Mouse (Mus musculus) lung, postnatal 14 days (tissue): ENCODE data around the gene Rab11fip5.

Source experiments
- DNase-seq: peaks from one replicate; pipeline ENCODE4 v3.0.0; 2021

Gene Rab11fip5

DNA sequence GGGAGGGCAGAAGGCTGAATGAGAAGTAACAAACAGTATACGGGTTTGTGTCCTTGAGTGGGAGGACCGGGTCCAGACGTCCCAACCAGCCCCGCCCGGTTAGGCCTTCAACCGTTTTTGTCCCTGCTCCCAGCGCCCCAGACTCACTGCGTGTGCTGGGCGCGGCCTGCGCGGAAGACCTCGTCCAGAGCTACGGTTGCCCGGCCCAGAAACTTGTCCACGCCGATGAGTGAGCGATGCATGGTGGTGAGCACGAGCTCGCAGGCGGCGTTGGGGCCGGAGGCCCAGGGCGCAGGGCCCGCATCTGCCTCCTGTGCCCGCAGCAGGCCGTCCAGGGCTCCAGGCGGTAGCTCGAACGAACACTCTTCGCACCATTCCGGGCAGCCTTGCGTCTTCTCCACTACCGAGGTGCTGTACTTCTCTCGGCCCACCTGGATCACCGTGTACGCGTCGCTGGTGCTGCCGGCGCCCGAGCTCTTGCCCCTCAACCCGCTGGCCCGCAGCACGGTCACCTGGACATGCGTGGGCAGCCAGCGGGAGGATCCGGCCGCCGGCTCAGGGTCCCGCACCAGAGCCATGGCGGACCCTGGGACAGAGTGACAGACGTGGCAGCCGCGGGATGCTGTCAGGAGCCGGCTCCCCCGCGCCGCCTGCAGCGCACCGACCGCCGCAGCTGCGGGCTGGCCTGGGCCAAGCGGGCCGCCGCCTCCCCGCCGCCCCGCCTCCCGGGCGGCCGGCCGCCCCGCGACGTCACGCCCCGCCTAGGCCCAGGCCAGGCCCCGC lies at the start of gene Rab11fip5:
Gene Rab11fip5, minus strand, starts transcription at position 684 of the 783 bp plus-strand sequence.
- DNase-seq, result peak; percentile 39

DNA sequence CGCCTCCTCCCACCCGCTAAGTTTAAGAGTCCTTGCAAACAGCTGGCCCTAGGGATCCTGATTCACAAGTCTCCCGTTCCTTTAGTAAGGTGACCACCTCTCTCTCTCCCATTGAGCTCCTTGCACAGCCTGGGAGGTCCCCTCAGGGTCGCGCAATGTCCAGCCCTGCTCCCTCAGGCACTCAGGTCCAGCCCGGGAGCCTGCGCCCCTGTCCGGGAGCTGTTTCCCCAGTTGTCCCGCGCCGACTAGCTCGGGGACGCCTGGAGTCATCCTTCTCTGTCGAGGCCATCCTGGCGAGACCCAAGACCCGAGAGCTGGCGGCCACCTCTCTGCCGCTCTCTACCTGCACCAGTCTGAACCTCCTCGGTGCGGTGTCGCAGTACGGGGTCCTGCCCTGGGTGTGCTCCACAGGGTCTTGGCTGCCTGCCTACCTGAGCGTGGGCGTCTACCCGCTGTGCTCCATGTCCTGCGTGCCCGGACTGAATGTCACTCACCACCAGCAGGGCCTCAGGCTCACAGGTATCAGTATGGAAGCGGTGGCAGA lies 49.5 kb upstream of the Rab11fip5 start, which contains the start of gene Noto:
Gene Noto, plus strand, starts transcription at position 51 of the 544 bp plus-strand sequence.
- DNase-seq, result no peak

DNA sequence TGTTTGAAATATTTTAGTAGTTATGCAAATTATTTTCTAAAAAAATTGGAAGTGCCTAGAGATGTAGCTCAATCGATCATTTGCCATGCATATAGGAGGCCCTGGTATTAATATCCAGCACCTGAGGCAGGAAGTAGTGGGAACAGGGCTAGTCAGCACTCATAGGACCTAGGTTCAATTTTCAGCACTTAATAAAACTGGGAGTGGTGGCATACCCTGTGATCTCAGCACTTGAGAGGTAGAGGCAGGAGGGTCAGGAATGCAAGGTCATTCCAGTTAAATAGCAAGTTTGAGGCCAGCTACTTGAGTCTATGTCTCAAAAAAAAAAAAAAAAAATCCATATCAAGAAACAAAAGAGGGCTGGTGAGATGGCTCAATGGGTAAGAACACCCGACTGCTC lies 44.7 kb upstream of the Rab11fip5 start:
- no peak for DNase-seq

DNA sequence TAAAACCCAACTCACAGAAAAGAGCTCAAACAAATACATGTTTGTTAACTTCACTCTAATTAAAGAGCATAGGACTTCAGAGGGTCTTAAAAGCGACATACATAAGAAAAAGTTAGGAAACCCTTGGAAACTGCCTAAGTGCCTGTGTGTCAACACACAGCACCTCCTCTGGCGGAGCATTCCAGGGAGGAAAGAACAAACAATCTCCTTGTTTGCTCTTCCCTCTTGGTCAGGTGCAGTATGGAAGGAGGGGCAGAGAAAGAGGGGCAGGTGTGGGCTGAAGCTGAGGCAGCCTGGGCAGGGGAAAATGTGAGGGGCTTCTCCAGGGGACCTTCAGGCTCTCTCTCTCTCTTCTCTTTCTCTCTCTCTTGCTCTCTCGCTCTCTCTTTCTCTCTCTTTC lies 41.4 kb upstream of the Rab11fip5 start:
- DNase-seq, result peak; percentile 20

DNA sequence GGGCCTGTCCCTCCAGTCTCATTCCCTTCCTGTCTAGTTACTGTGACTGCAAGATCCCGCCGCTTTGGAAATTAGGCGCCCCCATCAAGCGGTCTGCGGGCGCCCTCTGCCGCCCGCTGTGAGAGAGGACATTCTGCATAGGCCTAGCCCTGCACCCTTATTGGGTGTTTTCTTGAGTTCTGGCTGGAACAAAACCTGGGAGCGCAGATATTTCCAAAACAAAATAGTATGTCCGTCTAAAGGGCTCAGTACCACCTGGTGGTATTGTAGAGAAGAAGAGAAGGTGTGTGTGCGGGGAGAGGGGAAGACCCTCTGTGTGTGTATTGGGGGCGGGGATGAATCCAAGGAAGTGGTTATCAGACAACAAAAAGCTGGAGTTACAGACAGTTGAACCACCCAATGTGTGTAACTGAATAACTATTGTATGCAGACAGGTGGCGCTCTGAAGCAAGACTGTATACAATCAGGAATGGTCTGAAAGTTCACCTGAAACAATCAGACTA lies 36.4 kb upstream of the Rab11fip5 start:
- peak; percentile 69 for DNase-seq

DNA sequence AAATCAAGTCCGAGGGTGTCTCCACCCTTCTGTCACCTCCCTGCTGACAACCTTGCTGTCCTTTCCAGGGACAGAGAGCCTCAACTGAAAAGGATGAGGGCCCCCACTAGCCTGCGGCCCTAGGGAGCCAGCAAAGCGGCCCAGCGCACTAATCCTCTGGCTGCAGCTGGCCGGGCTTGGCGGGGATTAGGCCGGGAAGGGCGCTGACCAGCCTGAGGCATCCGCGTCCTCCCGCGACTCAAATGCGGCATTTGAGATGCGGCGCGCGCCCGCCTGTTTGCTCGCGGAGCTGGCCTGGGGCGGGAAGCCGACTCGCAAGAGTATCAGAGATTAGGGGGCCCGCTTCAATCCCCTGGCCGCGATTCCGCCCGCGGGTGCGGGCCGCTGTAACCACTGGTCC lies 34.6 kb upstream of the Rab11fip5 start:
- no peak for DNase-seq

DNA sequence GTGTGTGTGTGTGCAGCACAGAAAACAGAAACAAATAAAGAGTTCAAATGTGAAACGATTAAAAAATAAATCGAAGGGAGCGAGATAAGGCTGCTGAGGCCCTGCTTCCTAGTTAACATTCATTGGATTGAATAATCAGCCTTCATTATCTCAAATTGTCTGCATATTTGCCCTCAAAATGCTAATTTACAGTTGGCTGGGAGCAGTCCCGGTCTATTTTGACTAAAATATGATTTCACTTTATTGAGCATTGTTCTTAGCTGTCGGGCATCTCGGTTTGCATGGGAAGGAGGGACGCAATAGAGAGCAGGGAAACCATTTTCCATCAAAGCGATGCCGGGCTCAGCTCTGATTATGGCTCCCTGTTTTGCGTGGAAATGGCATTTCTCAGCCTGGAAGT lies 28.6 kb upstream of the Rab11fip5 start:
- DNase-seq, result no peak

DNA sequence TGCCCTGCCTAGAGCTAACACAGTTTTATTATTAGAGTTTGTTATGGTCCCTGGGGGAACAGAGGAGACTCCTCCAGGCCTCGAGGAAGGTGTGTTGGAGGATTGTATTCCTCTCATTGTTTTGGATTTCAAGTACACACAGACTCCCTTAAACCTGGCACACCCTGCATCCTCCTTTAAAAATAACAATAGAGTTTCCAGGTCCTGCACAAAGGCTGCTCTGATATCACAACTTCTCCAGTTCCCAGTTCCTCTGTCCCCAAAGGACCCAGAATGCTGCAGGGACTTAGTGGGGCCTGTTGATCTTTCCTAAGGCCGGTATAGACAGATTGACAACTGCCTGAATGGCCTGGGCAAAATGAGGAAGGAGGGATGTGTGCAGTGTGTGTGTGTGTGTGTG lies 28.2 kb upstream of the Rab11fip5 start:
- DNase-seq, result no peak

DNA sequence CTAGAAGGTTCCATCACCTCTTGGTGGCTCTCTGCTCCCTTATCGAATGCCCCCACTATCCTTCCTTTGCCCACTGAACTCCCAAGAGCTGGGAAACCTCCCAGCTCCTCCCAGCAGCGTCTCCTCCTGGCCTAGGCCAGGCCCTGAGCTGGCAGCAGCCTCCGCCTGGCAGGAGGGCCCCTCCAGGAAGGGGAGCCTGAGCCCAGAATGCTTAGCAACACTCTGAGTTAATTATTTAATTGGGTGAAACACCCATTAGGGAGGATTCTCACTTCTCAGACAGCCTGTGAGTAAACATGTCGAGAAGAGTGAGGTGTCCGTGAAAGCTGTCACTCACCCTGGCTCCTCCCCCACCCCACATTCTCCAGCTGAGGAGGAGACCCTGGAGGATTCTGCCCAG lies 25.3 kb upstream of the Rab11fip5 start:
- DNase-seq, result no peak

DNA sequence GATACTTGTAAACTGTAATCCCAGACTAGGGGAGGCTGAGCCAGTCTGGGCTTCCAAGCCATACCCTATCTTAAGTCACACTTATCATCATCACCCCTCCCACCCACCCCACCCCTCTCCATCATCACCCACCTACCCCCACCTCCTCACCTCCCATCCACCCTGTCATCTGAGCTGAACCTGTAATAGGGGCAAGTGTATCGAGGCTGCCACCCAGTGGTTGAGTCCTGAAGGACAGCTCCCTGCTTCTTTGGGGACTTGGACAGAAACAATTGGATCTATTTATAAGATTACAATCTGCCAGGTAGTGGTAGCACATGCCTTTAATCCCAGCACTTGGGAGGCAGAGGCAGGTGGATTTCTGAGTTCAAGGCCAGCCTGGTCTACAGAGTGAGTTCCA lies 22.7 kb upstream of the Rab11fip5 start:
- DNase-seq, result peak; percentile 46

DNA sequence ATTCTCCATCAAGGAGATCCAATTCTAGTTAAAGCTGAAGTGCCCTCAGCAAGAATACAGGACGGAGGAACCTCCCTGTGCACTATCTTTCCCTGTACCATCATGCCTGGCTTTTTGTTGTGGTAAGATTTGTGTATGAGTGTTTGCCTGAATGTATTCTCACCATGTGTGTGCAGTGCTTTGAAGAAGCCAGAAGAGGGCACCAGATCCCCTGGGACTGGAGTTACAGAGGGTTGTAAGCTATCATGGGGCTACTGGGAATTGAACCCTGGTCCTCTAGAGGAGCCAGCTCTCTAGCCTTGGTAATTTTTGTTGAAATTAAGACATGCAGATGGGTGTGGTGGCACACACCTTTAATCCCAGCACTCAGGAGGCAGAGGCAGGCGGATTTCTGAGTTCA lies 20.9 kb upstream of the Rab11fip5 start:
- DNase-seq, result no peak

DNA sequence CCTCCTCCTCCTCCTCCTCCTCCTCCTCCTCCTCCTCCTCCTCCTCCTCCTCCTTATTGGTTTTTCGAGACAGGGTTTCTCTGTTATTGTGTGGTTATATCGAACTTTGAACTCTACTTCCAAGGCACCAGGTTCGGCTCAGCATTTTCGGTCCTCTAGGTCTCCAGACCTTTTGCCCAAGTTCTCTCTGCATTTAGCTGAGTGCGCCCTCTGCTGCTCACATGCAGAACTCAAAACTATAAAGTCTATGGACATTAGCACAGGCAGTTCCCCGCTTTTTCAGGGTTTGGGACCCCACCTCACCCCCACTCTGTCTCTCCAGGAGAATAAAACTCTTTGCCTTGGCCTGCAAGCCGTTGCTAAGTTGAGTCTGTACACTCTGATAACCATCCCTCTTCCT lies 17.4 kb upstream of the Rab11fip5 start:
- DNase-seq, result peak; percentile 81

DNA sequence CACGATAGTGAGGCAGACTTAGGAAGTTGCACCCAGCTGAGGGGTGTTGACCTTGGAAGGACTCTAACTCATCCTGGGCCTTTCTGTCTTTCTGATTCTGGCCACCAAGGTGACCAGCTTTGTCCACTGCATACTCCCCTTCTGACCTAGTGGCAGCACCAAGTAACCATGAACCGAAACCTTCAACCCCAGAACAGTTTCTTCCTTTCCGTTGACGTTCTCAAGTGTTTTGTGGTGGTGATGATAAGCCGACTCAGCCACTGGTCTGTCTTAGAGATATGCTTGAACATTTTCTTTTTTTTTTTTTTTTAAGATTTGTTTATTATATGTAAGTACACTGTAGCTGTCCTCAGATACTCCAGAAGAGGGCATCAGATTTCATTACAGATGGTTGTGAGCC lies 14.2 kb upstream of the Rab11fip5 start:
- no peak for DNase-seq

DNA sequence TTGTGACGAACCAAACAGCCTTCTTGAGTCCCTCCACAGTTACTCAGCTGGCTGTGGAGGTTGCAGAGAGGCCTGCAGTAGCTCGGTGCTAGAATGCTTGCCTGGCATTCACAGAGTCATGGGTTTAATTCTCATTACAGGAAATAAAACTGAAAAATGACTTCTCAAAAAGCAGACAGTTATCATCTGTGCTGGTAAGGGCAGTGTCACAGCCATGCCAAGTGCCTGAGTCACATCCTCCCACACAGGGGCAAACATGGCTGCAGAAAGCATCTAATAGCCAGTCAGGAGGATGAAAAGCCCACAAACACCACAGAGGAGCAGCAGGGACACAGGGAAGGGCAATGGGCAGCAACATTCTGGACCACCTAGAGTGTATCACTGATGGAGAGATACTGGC lies 8.4 kb upstream of the Rab11fip5 start:
- DNase-seq, result no peak

DNA sequence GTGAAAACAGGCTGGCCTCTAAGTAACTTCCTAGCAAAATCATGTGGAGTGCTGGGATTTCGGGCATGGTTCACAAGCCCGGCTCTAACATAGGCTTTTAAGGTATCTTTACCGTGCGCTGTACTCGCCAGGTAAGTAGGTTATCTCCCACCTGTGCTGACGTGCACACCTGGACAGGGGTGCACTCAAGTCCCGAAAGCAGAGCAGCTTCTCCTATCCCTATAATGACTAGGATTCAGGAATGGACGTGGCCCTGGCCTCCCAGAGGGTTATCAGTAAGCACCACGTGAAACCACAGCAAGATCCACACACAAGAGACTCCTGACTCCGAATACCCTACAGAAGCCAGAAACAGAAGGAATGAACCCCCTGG lies 7.2 kb upstream of the Rab11fip5 start:
- DNase-seq, result no peak

DNA sequence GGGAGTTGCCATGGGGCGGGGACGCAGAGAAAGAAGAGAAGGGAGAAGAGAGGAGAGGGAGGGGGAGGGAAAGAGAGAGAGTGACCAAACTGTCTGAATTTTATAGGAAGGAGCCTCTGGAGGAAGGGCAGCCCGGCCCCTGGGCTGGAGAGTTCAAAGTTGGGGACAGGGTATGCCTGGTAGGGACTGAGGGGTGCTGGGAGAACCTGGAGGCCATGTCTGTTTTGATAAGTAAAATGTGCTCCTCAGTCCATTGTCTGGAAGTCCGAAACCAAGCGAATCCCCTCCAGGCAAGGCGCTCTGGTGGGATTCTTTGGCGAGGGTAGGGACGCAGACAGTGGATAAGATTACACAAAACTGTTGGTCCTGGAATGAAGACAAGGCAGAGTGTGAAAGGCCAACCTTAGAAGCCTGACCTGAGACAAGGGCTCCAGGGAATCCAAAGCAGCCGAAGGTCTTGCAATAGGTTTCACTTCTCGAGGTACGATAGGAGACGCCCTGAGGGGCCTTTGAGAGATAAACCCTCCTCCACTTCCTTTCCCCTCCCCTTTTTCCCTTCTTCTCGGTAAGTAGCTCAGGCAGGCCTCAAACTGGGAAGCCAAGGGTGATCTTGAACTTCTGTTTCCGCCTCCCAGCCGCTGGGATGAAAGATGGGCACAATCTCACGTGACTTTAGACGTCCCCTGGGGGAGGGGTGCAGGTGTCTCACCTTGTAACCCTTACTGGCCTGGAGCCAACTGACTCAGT lies 6.6 kb upstream of the Rab11fip5 start:
- no peak for DNase-seq

DNA sequence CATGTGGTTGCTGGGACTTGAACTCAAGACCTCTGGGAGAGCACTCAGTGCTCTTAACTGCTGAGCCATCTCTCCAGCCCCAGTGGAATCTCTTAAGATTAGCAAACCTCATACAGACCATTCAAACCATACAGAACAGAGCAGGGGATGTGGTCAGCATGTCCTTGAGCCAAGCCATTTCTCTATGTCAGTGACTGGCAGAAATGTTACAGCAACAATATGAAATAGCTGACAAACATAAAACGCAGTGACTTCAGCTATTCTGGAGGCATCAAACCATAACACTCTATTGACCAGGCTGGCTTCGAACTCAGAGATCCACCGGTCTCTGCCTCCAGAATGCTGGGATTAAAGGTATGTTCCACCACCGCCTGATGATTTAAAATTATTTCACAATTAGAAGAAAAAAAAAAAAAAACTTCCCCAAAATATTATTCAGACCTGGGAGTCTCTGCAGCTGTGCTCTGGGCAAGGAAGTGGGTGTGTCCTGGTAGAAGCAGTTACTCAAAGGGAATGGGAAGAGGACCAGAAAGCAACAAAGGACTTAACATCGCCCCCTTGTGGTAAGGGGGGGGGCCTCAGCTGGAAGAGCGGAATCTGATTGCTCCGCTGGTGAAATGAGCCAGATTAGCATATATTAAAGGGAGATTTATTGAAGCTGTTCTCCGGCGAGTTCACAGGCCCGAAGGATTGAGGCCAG lies 5.9 kb upstream of the Rab11fip5 start:
- peak; percentile 88 for DNase-seq

DNA sequence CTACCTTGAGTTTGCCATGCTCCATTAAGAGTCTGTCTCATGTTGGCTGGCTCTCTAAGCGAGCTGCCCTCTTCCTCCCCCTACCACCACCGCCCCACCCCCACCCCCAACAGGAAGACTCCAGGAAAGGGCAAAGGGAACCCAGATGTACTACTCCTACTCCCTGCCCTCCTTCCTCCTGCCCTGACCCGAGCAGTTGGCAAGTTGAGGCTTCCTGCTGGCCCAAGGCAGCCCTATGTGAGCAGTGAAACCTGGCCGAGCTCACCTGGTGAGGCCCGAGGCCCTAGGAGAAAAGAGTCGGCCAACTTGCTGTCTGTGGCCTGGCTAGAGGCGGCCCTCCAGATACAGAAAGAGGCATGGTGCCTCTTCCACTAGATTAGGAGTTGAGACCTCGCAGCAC lies 4.2 kb upstream of the Rab11fip5 start:
- DNase-seq, result no peak

DNA sequence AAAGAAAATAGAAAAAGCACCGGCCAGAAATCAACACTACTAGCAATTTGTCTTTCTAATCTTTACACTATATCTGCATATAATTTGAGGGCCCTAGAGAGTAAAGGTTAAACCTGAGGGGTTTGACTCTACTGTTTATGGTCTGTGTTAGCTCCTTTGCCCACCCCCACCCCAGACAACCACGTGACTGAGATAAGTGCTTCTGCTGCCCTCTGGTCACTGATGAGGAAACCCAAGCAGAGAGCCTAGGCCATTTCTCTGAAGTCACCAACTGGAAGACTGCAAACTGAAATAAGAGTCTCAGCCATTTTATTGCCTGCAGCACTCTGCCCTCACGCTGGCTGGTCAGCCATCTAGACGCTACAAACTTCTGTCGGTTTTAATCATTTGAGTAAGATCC lies 3.4 kb upstream of the Rab11fip5 start:
- DNase-seq, result no peak

DNA sequence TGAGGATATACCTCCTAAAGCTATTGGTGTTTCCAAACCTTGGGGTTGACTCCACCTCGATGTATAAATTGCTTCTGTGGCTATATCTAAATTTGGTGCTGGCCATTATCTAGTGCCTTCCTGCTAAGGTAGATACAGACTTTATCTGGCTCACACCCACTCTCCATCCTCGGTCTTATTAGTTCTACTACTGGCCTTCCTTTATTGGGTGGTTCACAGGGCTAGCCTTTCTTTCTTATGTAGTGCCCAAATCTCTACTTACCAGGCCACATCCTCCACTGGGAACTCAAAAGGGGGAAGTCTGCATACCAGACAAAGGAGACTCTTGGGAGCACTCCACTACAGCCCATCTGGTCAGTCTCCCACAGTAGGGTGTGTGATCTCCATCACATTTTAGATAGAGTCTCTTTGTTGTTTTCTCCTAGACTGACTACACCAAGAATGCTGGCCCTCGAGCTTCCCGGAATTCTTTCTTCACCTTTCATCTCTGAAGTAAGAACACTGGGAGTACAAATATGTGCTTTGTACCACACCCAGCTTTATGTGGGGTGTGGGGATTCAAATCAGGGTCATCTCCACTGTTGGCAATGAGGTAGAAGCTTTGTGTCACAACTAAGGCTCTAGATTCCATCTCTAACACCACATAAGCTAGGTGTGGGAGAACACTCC lies 2.8 kb upstream of the Rab11fip5 start:
- no peak for DNase-seq

DNA sequence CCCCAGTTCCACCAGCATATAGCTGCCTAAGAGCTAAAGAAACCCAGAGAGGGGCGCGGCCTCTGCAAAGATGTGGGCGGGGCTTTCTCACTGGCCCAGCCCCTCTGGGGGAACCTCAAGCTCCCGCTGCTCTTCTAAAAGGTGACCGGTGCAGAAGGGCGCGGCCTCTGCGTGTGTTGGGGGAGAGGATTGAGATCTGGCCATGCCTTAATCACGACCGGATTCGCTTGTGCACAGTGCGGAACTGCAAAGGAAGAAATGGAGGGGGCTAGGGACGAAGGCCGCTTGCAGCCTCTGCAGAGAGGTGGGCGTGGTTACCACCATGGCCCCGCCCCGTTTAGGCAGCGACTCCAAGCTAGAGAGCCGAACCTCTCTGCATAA lies 290 bp upstream of the Rab11fip5 start:
- DNase-seq, result peak; percentile 98

DNA sequence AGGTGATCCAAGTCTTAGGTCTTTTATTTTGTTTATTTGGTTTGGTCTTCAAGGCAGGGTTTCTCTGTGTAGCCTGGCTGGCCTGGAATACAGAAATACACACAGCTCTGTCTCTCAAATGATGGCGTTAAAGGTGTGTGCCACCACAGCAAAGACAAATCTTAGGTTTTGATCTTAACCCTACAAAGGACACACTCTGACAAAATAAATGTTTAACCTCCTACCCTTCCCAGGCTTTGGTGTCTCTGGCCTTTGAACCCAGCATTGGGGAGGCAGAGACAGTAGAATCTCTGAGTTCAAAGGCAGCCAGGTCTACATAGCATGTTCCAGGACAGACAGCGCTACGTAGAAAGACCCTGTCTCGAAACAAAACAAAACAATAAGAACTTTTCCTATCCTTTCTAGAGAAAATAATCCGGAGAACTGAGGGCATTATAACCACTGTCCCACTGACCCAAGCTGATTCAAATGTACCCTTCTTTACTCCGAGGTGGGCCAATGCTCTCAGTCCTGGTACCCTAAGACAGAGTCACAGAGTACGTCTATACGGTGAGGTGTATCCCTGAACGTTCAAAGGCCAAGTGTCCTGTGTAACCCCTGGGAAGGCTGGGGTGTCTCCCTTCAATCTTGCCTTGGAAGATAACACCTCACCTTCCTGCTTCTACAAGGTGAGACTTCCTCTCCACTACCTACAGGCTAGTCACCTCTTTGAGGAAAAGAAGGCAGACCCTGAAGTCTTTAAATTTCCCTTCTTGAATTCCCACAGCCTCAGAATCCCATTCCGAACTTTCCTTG lies 1.2 kb downstream of the Rab11fip5 start:
- no peak for DNase-seq
